Mouse (Mus musculus) adipocyte (in vitro differentiated cells): ENCODE results near the gene Hhat.

Experiments used
- DNase-seq: peaks from one replicate; pipeline ENCODE4 v3.0.0-alpha.2; 2016; ENCODE audit warnings: low spot score

The Hhat gene

DNA sequence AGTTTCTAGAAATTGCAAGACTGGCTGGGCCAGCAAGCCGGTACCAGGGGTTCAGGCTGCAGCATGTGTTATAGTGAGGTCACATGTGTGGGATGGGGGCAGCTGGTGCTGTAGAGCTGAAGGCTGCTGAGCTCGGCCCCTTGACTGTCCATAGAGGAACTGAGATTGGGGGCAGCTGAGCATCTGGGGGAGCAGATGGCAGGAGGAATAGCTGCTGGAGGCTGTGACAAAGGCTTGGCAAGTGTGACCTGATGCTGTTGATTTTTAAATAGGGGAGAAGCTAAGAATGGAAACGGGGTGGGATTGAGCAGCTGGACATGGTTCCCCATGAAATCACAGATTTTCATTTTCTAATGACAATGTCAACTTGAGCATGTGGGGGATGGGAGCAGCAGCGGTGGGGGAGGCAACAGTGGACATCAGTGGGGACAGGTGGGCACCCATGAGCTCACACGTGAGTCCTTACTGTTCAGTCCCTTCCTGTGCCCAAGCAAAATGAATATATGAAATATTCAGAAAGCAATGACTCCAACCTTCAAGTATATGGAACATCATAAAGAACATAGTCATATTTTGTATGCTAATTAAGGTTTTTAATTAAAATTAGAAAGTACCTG is 212.9 kb downstream of the Hhat start:
- DNase-seq, result no peak

- DNase-seq, result no peak
These were observed 215.5 kb downstream of the Hhat start for GRCm38 (mm10) chr1:192555516-192555915.

GRCm38 (mm10) chr1:192550561-192550960 is 220.5 kb downstream of the Hhat start:
- no peak for DNase-seq

DNA sequence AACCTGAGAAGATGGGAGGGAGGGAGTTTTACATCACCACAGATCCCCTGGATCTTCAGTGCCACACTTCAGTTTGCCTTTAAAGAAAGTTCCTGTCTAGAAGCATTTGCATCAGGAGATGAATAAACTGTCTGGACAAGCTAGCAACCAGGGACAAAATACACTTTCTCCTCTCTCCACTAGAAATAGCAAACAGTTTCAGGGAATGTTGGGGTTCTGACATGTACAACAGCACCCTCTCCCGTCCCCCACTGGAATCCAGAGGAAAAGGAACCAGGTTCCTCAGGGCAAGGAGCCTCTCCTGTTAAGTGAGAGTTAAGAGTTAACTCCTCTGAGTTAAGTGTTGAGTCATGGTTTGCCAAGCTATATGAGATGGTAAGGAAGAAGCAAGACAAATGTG is 224.2 kb downstream of the Hhat start:
- peak; percentile 7 for DNase-seq

DNA sequence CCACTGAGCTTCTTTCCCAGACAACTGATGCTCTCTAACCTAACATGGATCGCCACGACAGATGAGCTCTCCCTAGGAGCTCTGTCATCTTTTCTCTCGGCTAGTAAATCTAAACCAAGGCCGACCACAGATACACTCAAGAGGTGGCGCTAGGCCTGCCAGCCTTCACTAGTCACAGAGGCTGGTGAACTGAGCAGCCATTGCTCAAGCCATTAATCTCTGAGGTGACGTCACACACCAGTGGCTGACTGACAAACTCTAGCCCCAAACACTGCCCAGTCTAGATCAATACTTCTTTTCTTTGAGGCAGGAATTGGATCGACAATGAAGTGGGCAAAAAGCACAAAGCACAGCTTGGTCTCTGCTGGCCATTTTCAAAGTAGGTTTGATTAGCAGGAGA is 226.1 kb downstream of the Hhat start:
- DNase-seq, result no peak

GRCm38 (mm10) chr1:192544091-192544490 is 226.9 kb downstream of the Hhat start:
- DNase-seq, result no peak

GRCm38 (mm10) chr1:192543686-192544085 is 227.3 kb downstream of the Hhat start:
- no peak for DNase-seq

GRCm38 (mm10) chr1:192542093-192542492 is 228.9 kb downstream of the Hhat start:
- DNase-seq, result no peak

DNA sequence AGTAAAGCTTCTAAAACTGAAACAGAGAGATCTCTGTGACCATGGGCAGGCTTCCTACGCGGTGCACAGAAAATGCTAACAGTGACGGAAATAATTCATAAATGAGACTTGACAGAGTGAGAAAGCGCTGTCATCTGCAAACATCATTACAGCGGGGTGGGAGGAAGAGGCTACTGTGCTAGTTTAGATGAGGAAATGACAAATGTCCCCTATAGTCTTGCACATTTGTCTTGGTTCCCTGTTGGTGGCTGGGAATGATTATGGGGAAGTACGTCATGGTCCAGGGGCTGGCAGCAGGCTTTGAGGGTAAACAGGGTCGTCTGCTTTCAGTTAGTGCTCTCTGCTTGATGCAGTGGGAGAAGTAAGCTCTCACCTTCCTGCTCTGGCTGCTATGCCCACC is 233.9 kb downstream of the Hhat start:
- no peak for DNase-seq

GRCm38 (mm10) chr1:192536440-192536839 is 234.6 kb downstream of the Hhat start:
- DNase-seq, result no peak

GRCm38 (mm10) chr1:192533016-192533415 is 238.0 kb downstream of the Hhat start:
- DNase-seq, result no peak

- no peak for DNase-seq
These were observed 238.8 kb downstream of the Hhat start for GRCm38 (mm10) chr1:192532212-192532611.

GRCm38 (mm10) chr1:192531490-192532146 is 239.4 kb downstream of the Hhat start:
- DNase-seq, result no peak

DNA sequence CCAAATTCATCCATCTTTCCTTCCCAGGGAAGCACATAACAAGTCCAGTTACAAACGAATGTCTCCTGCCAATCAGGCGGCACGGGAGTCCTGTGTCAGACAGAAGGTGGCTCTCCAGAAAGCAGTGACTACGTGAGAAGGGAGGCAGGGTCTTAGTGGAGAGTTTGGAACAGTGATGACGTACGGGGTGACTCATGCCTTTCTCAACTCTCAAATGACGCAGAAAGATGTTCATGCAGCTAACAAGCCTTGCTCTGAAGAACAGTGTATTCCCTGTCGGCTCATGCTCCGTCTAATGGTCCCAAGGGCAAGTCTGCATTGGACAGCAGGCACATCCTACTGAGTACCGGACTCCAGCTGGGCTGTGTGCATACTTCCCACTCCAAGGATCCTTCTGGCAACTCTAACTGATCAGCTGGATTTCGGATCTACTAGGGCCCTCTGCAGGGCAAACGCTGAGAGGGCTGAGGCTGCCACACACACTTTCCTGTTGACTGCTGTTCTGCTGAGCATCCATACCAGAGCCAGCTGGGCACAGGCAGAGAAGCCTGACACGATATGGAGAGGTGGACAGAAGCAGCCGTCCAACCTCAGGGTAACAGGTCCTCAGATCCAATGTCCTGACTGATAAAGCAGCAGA is 245.2 kb downstream of the Hhat start:
- DNase-seq, result no peak

- no peak for DNase-seq
These were observed 248.4 kb downstream of the Hhat start for GRCm38 (mm10) chr1:192522376-192523178.

DNA sequence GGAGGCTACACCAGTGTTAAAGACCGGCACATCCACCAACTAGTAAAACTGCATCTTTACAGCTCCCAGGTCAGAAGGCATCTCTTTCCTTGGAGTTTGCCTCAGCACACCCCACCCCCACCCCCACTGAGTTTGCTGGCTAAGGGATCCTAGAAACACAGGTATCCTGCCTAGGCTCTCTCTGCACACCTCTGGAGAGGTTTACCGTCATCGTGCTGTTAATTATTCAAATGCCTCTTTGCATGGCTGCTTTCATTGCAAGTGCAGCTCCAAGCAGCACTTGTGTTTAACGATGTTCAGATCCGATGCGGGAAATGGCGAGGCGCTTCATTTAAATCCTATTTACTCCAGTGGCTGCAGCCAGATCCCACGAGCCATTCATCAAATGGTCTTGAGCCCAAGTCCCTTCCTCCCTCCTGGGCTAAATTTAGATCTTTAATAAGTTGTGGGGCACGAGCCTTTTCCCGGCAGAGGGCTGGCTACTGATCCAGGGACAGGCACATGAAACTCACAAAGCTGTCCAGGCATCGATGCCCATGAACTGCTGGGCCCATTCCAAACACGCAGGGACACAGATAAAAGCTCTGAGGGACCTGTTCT is 250.1 kb downstream of the Hhat start:
- no peak for DNase-seq

DNA sequence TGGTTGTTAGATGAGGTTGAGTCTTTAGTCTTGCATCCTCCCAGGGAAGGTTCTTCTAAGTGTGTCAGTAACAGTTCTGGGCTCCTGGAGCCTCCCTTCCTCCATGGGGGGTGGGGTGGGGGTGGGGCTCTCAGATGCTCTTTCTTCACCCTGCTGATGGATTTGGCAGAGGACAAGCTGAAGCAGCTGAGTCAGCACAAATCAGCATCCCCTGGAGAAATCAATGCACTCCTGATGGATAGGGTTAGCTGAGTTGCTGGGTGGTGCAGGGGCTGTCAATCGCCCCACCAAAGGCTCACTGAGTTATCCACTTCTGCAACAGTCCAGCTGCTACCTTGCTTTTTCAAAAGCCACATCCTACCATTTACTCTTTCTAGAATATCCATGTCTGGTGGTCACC is 251.3 kb downstream of the Hhat start:
- DNase-seq, result no peak

DNA sequence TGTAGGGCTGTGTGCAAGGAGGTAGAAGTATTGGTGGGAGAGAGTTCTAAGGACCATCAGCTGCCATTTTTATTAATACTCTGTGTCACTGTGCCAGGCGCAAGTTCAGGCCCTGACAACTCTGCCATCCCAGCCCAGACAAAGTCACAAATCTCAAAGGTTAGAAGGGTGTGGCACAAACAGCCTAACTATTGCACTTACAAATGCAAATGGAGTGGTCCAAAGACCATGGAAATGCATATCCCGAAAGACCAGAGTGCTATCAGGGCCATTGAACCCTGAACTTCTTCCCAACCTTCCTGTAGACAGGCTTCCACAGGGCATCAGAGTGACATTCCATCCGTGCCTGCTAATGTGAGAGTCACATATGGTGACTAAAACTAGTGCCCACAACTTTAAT is 255.7 kb downstream of the Hhat start:
- no peak for DNase-seq

DNA sequence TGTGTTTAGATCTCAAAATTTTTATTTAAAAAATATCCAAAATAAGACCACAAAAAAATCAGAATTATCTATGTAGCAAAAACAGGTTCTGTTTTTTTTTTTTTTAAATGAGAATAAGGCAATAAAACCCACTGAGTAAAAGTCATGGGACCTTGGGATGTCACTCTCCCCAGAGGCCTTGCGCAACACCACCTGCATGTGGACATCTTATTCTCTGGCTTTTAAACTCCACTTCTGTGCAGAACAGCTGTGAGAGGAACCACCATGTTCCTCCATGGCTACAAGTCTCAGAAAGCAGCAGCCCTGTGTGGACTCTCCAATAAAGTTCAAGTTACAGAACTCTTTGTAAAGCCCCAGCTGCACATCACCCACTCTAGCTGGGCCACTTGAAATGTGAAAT is 258.2 kb downstream of the Hhat start:
- DNase-seq, result peak; percentile 3

GRCm38 (mm10) chr1:192503651-192504050 is 267.4 kb downstream of the Hhat start:
- DNase-seq, result no peak

DNA sequence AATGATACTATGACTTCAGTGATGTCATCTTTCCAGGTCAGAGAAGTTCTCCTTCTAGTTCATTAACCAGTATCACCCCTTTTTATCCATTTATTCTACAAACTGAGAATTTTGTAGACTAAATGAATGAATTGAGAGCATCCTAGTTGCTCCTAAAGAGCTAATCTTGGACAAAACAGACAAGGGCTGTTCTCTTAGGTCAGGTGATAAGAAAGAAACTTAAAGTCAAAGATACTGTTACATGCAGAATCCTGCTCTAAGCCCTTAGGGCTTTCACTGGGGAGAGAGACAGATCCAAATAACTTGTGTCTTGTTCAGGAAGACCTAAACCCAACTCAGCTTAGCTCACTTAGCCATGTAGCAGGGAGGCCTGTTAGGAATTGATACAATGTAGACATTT is 268.2 kb downstream of the Hhat start:
- DNase-seq, result no peak

- DNase-seq, result no peak
These were observed 269.0 kb downstream of the Hhat start for GRCm38 (mm10) chr1:192502016-192502415.
